Mouse (Mus musculus) MEL (cell line): Measurements from ENCODE around the gene Tmem161a. TPM values are rescaled to one million over a fixed set of nuclear protein-coding genes. Genes with fewer than 3 reads are reported as not detected.
A peak's percentile ranks its signal among the peaks of the same experiment; 100 is the strongest.

Experiments
- DNase-seq: peaks from one replicate; pipeline ENCODE4 v3.0.0; 2011; ENCODE audit warnings: low read depth, low spot score
- H3K27ac ChIP-seq: 2 replicates; pipeline ENCODE4 v1.5.1; 2012; ENCODE audit warnings: low read depth, mild to moderate bottlenecking, control low read depth, low read length, moderate library complexity; ENCODE audit not compliant: control insufficient read depth
- H3K27me3 ChIP-seq, 2 experiments: fragments of 150-350 bp in 1 of 2; sonication (generic) in 1 of 2; 2 replicates each; pipeline ENCODE4 v1.6.1; 2012; ENCODE audit warnings: low read length in 2 of 2, mild to moderate bottlenecking in 2 of 2, improper control_type of control experiment in 1 of 2, moderate library complexity in 1 of 2; ENCODE audit not compliant: insufficient read depth in 2 of 2, control insufficient read depth in 1 of 2
- H3K36me3 ChIP-seq, 2 experiments: 2 replicates each; pipeline ENCODE4 v1.6.1; 2012 to 2014; ENCODE audit warnings: low read length in 2 of 2, improper control_type of control experiment in 1 of 2, inconsistent platforms in 1 of 2, mild to moderate bottlenecking in 1 of 2; ENCODE audit not compliant: insufficient read depth in 2 of 2, control insufficient read depth in 1 of 2
- H3K4me1 ChIP-seq, 2 experiments: fragments of 150-350 bp in 1 of 2; sonication (generic) in 1 of 2; 2 replicates each; pipeline ENCODE4 v1.6.1; 2012; ENCODE audit warnings: low read length in 2 of 2, improper control_type of control experiment in 1 of 2, mild to moderate bottlenecking in 1 of 2; ENCODE audit not compliant: insufficient read depth in 2 of 2, control insufficient read depth in 1 of 2
- H3K4me3 ChIP-seq, 2 experiments: fragments of 150-350 bp in 1 of 2; sonication (generic) in 1 of 2; 2 replicates each; pipeline ENCODE4 v1.5.1; 2012; ENCODE audit warnings: low read depth in 2 of 2, low read length in 2 of 2, mild to moderate bottlenecking in 2 of 2, moderate library complexity in 2 of 2, control low read depth in 1 of 2, improper control_type of control experiment in 1 of 2; ENCODE audit not compliant: control insufficient read depth in 1 of 2, insufficient read depth in 1 of 2
- H3K79me2 ChIP-seq: 2 replicates; pipeline ENCODE4 v1.6.1; 2012; ENCODE audit warnings: mild to moderate bottlenecking, low read length, moderate library complexity; ENCODE audit not compliant: control insufficient read depth, poor library complexity, insufficient read depth
- H3K9ac ChIP-seq: 2 replicates; pipeline ENCODE4 v1.6.1; 2012; ENCODE audit warnings: low read depth, mild to moderate bottlenecking, control low read depth, low read length, moderate library complexity; ENCODE audit not compliant: control insufficient read depth, poor library complexity, severe bottlenecking
- H3K9me3 ChIP-seq: fragments of 150-350 bp; sonication (generic); replicated peaks from 2 replicates; pipeline ENCODE4 v1.6.1; 2012; ENCODE audit warnings: mild to moderate bottlenecking, low read length, improper control_type of control experiment, moderate library complexity; ENCODE audit not compliant: insufficient read depth
- BHLHE40 ChIP-seq: IDR thresholded peaks from 2 replicates; pipeline ENCODE4 v1.6.1; 2012; ENCODE audit warnings: low read depth, mild to moderate bottlenecking, inconsistent platforms, low read length, improper control_type of control experiment, borderline replicate concordance
- CHD1 ChIP-seq: IDR thresholded peaks from 2 replicates; pipeline ENCODE4 v1.6.1; 2012; ENCODE audit warnings: low read depth, mild to moderate bottlenecking, inconsistent platforms, low read length, improper control_type of control experiment
- CHD2 ChIP-seq: IDR thresholded peaks from 2 replicates; pipeline ENCODE4 v1.6.1; 2011; ENCODE audit warnings: low read length, improper control_type of control experiment
- E2F4 ChIP-seq: IDR thresholded peaks from 2 replicates; pipeline ENCODE4 v1.6.1; 2011; ENCODE audit warnings: low read depth, low read length, improper control_type of control experiment, borderline replicate concordance
- ELF1 ChIP-seq: IDR thresholded peaks from 2 replicates; pipeline ENCODE4 v1.6.1; 2014; ENCODE audit warnings: low read depth, mild to moderate bottlenecking, inconsistent platforms, low read length, improper control_type of control experiment, moderate library complexity
- EP300 ChIP-seq, 2 experiments: IDR thresholded peaks; 2 replicates each; pipeline ENCODE4 v1.6.1; 2011; ENCODE audit warnings: improper control_type of control experiment in 2 of 2, low read length in 2 of 2, low read depth in 1 of 2, mild to moderate bottlenecking in 1 of 2
- GABPA ChIP-seq: IDR thresholded peaks from 2 replicates; pipeline ENCODE4 v1.6.1; 2012; ENCODE audit warnings: low read depth, mild to moderate bottlenecking, inconsistent platforms, low read length, improper control_type of control experiment, moderate library complexity
- HCFC1 ChIP-seq: IDR thresholded peaks from 2 replicates; pipeline ENCODE4 v1.6.1; 2012; ENCODE audit warnings: low read depth, mild to moderate bottlenecking, inconsistent platforms, low read length, improper control_type of control experiment, moderate library complexity
- MAX ChIP-seq: IDR thresholded peaks from 2 replicates; pipeline ENCODE4 v1.6.1; 2011; ENCODE audit warnings: low read length, improper control_type of control experiment
- MAZ ChIP-seq: IDR thresholded peaks from 2 replicates; pipeline ENCODE4 v1.6.1; 2012; ENCODE audit warnings: low read depth, mild to moderate bottlenecking, inconsistent platforms, low read length, improper control_type of control experiment
- MEF2A ChIP-seq: IDR thresholded peaks from 2 replicates; pipeline ENCODE4 v1.6.1; 2014; ENCODE audit warnings: low read depth, mild to moderate bottlenecking, inconsistent platforms, low read length, improper control_type of control experiment; ENCODE audit not compliant: poor library complexity, insufficient replicate concordance, severe bottlenecking; ENCODE audit errors: extremely low read depth
- MXI1 ChIP-seq: IDR thresholded peaks from 2 replicates; pipeline ENCODE4 v1.6.1; 2011; ENCODE audit warnings: mild to moderate bottlenecking, low read depth, low read length, improper control_type of control experiment
- MYC ChIP-seq: IDR thresholded peaks from 2 replicates; pipeline ENCODE4 v1.6.1; 2011; ENCODE audit warnings: low read depth, mild to moderate bottlenecking, low read length, improper control_type of control experiment, moderate library complexity
- POLR2A ChIP-seq, 2 experiments: IDR thresholded peaks; 2 replicates each; pipeline ENCODE4 v1.6.1; 2011 to 2012; ENCODE audit warnings: low read length in 2 of 2, mild to moderate bottlenecking in 2 of 2, control low read depth in 1 of 2, improper control_type of control experiment in 1 of 2, low read depth in 1 of 2, moderate library complexity in 1 of 2; ENCODE audit not compliant: control insufficient read depth in 1 of 2, insufficient read depth in 1 of 2, poor library complexity in 1 of 2
- POLR2AphosphoS2 ChIP-seq: IDR thresholded peaks from 2 replicates; pipeline ENCODE4 v1.6.1; 2011; ENCODE audit warnings: low read length, improper control_type of control experiment
- POLR2AphosphoS5 ChIP-seq: IDR thresholded peaks from 2 replicates; pipeline ENCODE4 v1.6.1; 2012; ENCODE audit warnings: low read depth, borderline replicate concordance, mild to moderate bottlenecking, inconsistent platforms, low read length, moderate library complexity, mixed read lengths
- RAD21 ChIP-seq: IDR thresholded peaks from 2 replicates; pipeline ENCODE4 v1.6.1; 2011; ENCODE audit warnings: mild to moderate bottlenecking, low read depth, low read length, improper control_type of control experiment
- RCOR1 ChIP-seq: IDR thresholded peaks from 2 replicates; pipeline ENCODE4 v1.6.1; 2012; ENCODE audit warnings: low read depth, mild to moderate bottlenecking, inconsistent platforms, low read length, improper control_type of control experiment
- SMC3 ChIP-seq: IDR thresholded peaks from 2 replicates; pipeline ENCODE4 v1.6.1; 2011; ENCODE audit warnings: low read depth, low read length, improper control_type of control experiment
- TBP ChIP-seq: IDR thresholded peaks from 2 replicates; pipeline ENCODE4 v1.8.0; 2011; ENCODE audit warnings: low read depth, low read length, improper control_type of control experiment
- TCF12 ChIP-seq: IDR thresholded peaks from 2 replicates; pipeline ENCODE4 v1.6.1; 2014; ENCODE audit warnings: low read depth, mild to moderate bottlenecking, inconsistent platforms, low read length, improper control_type of control experiment, moderate library complexity
- UBTF ChIP-seq: IDR thresholded peaks from 2 replicates; pipeline ENCODE4 v1.6.1; 2012; ENCODE audit warnings: low read depth, mild to moderate bottlenecking, inconsistent platforms, low read length, improper control_type of control experiment, moderate library complexity, borderline replicate concordance; ENCODE audit not compliant: insufficient read depth
- USF1 ChIP-seq: IDR thresholded peaks from 2 replicates; pipeline ENCODE4 v1.6.1; 2014; ENCODE audit warnings: low read depth, mild to moderate bottlenecking, inconsistent platforms, low read length, improper control_type of control experiment, moderate library complexity
- ZC3H11A ChIP-seq: IDR thresholded peaks from 2 replicates; pipeline ENCODE4 v1.6.1; 2012; ENCODE audit warnings: low read depth, mild to moderate bottlenecking, inconsistent platforms, low read length, improper control_type of control experiment
- ZMIZ1 ChIP-seq: IDR thresholded peaks from 2 replicates; pipeline ENCODE4 v1.6.1; 2012; ENCODE audit warnings: low read depth, mild to moderate bottlenecking, inconsistent platforms, low read length, improper control_type of control experiment, moderate library complexity
- ZNF384 ChIP-seq: IDR thresholded peaks from 2 replicates; pipeline ENCODE4 v1.6.1; 2012; ENCODE audit warnings: low read depth, mild to moderate bottlenecking, inconsistent platforms, low read length, improper control_type of control experiment
- polyA plus RNA-seq, 2 experiments: library from polyadenylated mRNA; stranded (reverse) in 1 of 2; unstranded in 1 of 2; fragments of >175 nt in 1 of 2; fragments of >200 nt in 1 of 2; gene quantifications; 2 replicates each; pipeline versions ENCODE4 v1.2.1 to v1.2.4; 2012; ENCODE audit warnings: low replicate concordance in 2 of 2, low read depth in 1 of 2; ENCODE audit not compliant: insufficient read length in 2 of 2, insufficient read depth in 1 of 2, missing spikeins in 1 of 2
- total RNA-seq: library from RNA; depleted of rRNA; stranded (reverse); fragments of 300-350 nt; gene quantifications from 2 replicates; pipeline ENCODE4 v1.2.3, GENCODE M21; 2012

Tmem161a gene
- total and polyA plus RNA-seq, 3 experiments, result 50.7 to 51.4 TPM; not detected in 1

GRCm38 (mm10) chr8:70136591-70136990 is 35.6 kb upstream of the Tmem161a start (continued):
- TF ChIP-seq POLR2A (IDR thresholded peaks at IDR 0.05; ENCODE audit: control insufficient read depth in 1 of 2, insufficient read depth in 1 of 2, low read depth in 1 of 2, low read length in 2 of 2, poor library complexity in 1 of 2), result no peak
- TF ChIP-seq USF1, result no peak
- TF ChIP-seq EP300 (IDR thresholded peaks at IDR 0.05; ENCODE audit: low read depth in 1 of 2, low read length in 2 of 2), result no peak

- peaks cover 0 to 3% of the 10 kb centered on the region in 2 experiments; a peak in 3 of 4 replicates for H3K36me3 ChIP-seq
Observed at GRCm38 (mm10) chr8:70137890-70138289, 34.3 kb upstream of the Tmem161a start.

GRCm38 (mm10) chr8:70139026-70139857 is 32.9 kb upstream of the Tmem161a start, which contains the start of the genes Rfxank, Borcs8 and Mef2b:
TSS of gene Rfxank (minus strand) at chr8:70139154.
TSS of gene Borcs8 (plus strand) at chr8:70139499.
TSS of gene Mef2b (plus strand) at chr8:70139711.
- H3K79me2 ChIP-seq, result peaks cover 11% of the 10 kb centered on the region
- H3K36me3 ChIP-seq, result peaks cover 0 to 3% of the 10 kb centered on the region in 2 experiments; a peak in 2 of 4 replicates
- H3K9me3 ChIP-seq, result no peaks in the 10 kb centered on the region
- H3K4me3 ChIP-seq, result peak within 1 kb of the TSS; percentile 92 to 94
- H3K9ac ChIP-seq, result peak within 1 kb of the TSS; percentile 88
- H3K27me3 ChIP-seq, result no peaks in the 10 kb centered on the region
- H3K27ac ChIP-seq, result peak within 1 kb of the TSS; percentile 95
- H3K4me1 ChIP-seq, result peaks cover 4 to 15% of the 10 kb centered on the region in 2 experiments; a peak in 2 of 4 replicates
- DNase-seq, result peak; percentile 99
- peak; percentile 63 for TF ChIP-seq ZNF384
- TF ChIP-seq GABPA, result no peak
- peak; percentile 74 for TF ChIP-seq TBP
- TF ChIP-seq MYC, result peak; percentile 62; the same call in 1 of the 2 replicates
- TF ChIP-seq SMC3, result no peak
- peak; percentile 44; the same call in 1 of the 2 replicates for TF ChIP-seq USF1
- peak; percentile 91 for TF ChIP-seq ELF1
- TF ChIP-seq BHLHE40, result no peak
- TF ChIP-seq MAX, result peak; percentile 9; the same call in 1 of the 2 replicates
- no peak; the same call in 1 of the 2 replicates for TF ChIP-seq MAZ
- TF ChIP-seq UBTF, result no peak
- no peak for TF ChIP-seq CHD1
- TF ChIP-seq MEF2A, result no peak
- TF ChIP-seq POLR2AphosphoS2, result peak; percentile 73; the same call in 1 of the 2 replicates
- peak; percentile 79 for TF ChIP-seq HCFC1
- peak; percentile 88 for TF ChIP-seq MXI1
- peak; percentile 65; the same call in 1 of the 2 replicates for TF ChIP-seq TCF12
- TF ChIP-seq POLR2AphosphoS5, result no peak
- TF ChIP-seq ZC3H11A, result no peak
- no peak for TF ChIP-seq RAD21
- no peak; the same call in 1 of the 2 replicates for TF ChIP-seq CHD2
- no peak for TF ChIP-seq E2F4
- peak; percentile 83 for TF ChIP-seq ZMIZ1
- peak; percentile 50 for TF ChIP-seq RCOR1

More at GRCm38 (mm10) chr8:70137890-70138289, 34.3 kb upstream of the Tmem161a start:
- Histone ChIP-seq H3K27me3 (no peaks in the 10 kb centered on the region), H3K9me3 (no peaks in the 10 kb centered on the region), H3K27ac (no peak overlapping the region), H3K79me2 (peaks cover 11% of the 10 kb centered on the region), H3K4me1 (peaks cover 4 to 15% of the 10 kb centered on the region in 2 experiments; a peak in 2 of 4 replicates), H3K9ac (no peak overlapping the region; the same call in 1 of the 2 replicates), H3K4me3 (peak overlapping the region in 1 of 2 experiments; percentile 65; a peak in 2 of 4 replicates)
- TF ChIP-seq GABPA (no peak), MAZ (no peak)
- DNase-seq, result no peak
